Mouse (Mus musculus) neural tube, embryonic 11.5 days (tissue): ENCODE results near the gene Ankrd13d. TPM values are rescaled to one million over a fixed set of nuclear protein-coding genes. Genes with fewer than 3 reads are reported as not detected.

Experiments used
- ATAC-seq: fragments of 200-750 bp; cut with Nextera tagmentation; 2 replicates; pipeline ENCODE4 v1.8.0; 2017; ENCODE audit warnings: moderate number of reproducible peaks, mild to moderate bottlenecking, moderate TSS enrichment, moderate library complexity; ENCODE audit not compliant: insufficient read depth, low FRiP score, low TSS enrichment
- DNase-seq: peaks from one replicate; pipeline ENCODE4 v3.0.0-alpha.2; 2015; ENCODE audit warnings: low spot score
- H3K27ac ChIP-seq: fragments of 300-500 bp; sonication (generic); 2 replicates; pipeline ENCODE4 v1.5.1; 2014; ENCODE audit warnings: low read depth, mild to moderate bottlenecking, low read length
- H3K27me3 ChIP-seq: fragments of 300-500 bp; sonication (generic); 2 replicates; pipeline ENCODE4 v1.6.1; 2014; ENCODE audit warnings: mild to moderate bottlenecking, low read length, mixed read lengths; ENCODE audit not compliant: control insufficient read depth, insufficient read depth
- H3K36me3 ChIP-seq: fragments of 300-500 bp; sonication (generic); 2 replicates; pipeline ENCODE4 v1.6.1; 2014; ENCODE audit warnings: mild to moderate bottlenecking, low read length, moderate library complexity, mixed read lengths; ENCODE audit not compliant: control insufficient read depth, insufficient read depth
- H3K4me1 ChIP-seq: fragments of 300-500 bp; sonication (generic); 2 replicates; pipeline ENCODE4 v1.6.1; 2014; ENCODE audit warnings: low read length, mixed read lengths; ENCODE audit not compliant: control insufficient read depth, insufficient read depth
- H3K4me2 ChIP-seq: fragments of 300-500 bp; sonication (generic); 2 replicates; pipeline ENCODE4 v1.6.1; 2014; ENCODE audit warnings: low read depth, mild to moderate bottlenecking, moderate library complexity
- H3K4me3 ChIP-seq: fragments of 300-500 bp; sonication (generic); 2 replicates; pipeline ENCODE4 v1.5.1; 2014; ENCODE audit warnings: low read depth, low read length
- H3K9ac ChIP-seq: fragments of 300-500 bp; sonication (generic); 2 replicates; pipeline ENCODE4 v1.6.1; 2014; ENCODE audit warnings: mild to moderate bottlenecking, low read length
- H3K9me3 ChIP-seq: fragments of 300-500 bp; sonication (generic); 2 replicates; pipeline ENCODE4 v1.6.1; 2016; ENCODE audit warnings: low read length; ENCODE audit not compliant: control insufficient read depth
- WGBS: fragments of 180-500 bp; shearing (Covaris S2); extraction: QIAGEN DNeasy Blood & Tissue Kit; methylation state at CpG from one replicate; pipeline ENCODE4 v1.1.7; 2014; 5-methylcytosine and 5-hydroxymethylcytosine counted together
- polyA plus RNA-seq: library from polyadenylated mRNA; unstranded; fragments of >200 nt; fragmentation: Nextera tagmentation; extraction: Ambion mirVana; gene quantifications from 2 replicates; pipeline ENCODE4 v1.2.1, GENCODE M21; 2014

Gene Ankrd13d
- polyA plus RNA-seq, 1 experiment from 2014 or later = 14.1 TPM

GRCm38 (mm10) chr19:4244775-4245174, 38.2 kb downstream of the Ankrd13d start:
- DNase-seq (no peak), ATAC-seq (no peak)
- Histone ChIP-seq H3K27ac (no peak overlapping the region), H3K9me3 (no peaks in the 10 kb centered on the region), H3K9ac (no peak overlapping the region), H3K36me3 (no peaks in the 10 kb centered on the region), H3K4me1 (no peaks in the 10 kb centered on the region), H3K4me2 (no peak overlapping the region), H3K4me3 (no peak overlapping the region), H3K27me3 (no peaks in the 10 kb centered on the region)
- 78% methylated on average over 6 of the region's 6 CpGs for WGBS

- H3K4me1 ChIP-seq = no peaks in the 10 kb centered on the region
- no peak overlapping the region for H3K4me2 ChIP-seq
- no peak overlapping the region for H3K27ac ChIP-seq
- H3K27me3 ChIP-seq = no peaks in the 10 kb centered on the region
- no peaks in the 10 kb centered on the region for H3K36me3 ChIP-seq
- ATAC-seq (no peak), DNase-seq (no peak)
- no peak overlapping the region for H3K9ac ChIP-seq
- H3K9me3 ChIP-seq = no peaks in the 10 kb centered on the region
- WGBS = 72% methylated on average over 3 of the region's 3 CpGs
- H3K4me3 ChIP-seq = no peak overlapping the region
Measured at GRCm38 (mm10) chr19:4242416-4242815, 40.5 kb downstream of the Ankrd13d start.

GRCm38 (mm10) chr19:4240247-4240668, 42.7 kb downstream of the Ankrd13d start:
- ATAC-seq (no peak), DNase-seq (no peak)
- Histone ChIP-seq H3K27me3 (no peaks in the 10 kb centered on the region), H3K4me3 (no peak overlapping the region), H3K27ac (no peak overlapping the region), H3K9me3 (no peaks in the 10 kb centered on the region), H3K4me1 (no peaks in the 10 kb centered on the region), H3K9ac (no peak overlapping the region), H3K4me2 (no peak overlapping the region), H3K36me3 (no peaks in the 10 kb centered on the region)
- 53% methylated on average over 8 of the region's 8 CpGs for WGBS

GRCm38 (mm10) chr19:4234548-4234947, 48.4 kb downstream of the Ankrd13d start:
- no peak overlapping the region for H3K9ac ChIP-seq
- H3K4me3 ChIP-seq = no peak overlapping the region
- ATAC-seq (no peak), DNase-seq (no peak)
- H3K27me3 ChIP-seq = no peaks in the 10 kb centered on the region
- H3K9me3 ChIP-seq = no peaks in the 10 kb centered on the region
- H3K4me2 ChIP-seq = no peak overlapping the region
- WGBS = 78% methylated on average over 4 of the region's 4 CpGs
- H3K27ac ChIP-seq = no peak overlapping the region
- no peaks in the 10 kb centered on the region for H3K36me3 ChIP-seq
- H3K4me1 ChIP-seq = peaks cover 3% of the 10 kb centered on the region; the same call in 1 of the 2 replicates

GRCm38 (mm10) chr19:4232651-4233050, 50.3 kb downstream of the Ankrd13d start:
- Histone ChIP-seq H3K4me1 (peaks cover 3% of the 10 kb centered on the region; the same call in 1 of the 2 replicates), H3K9ac (no peak overlapping the region; the same call in 1 of the 2 replicates), H3K36me3 (no peaks in the 10 kb centered on the region), H3K27me3 (no peaks in the 10 kb centered on the region), H3K4me3 (no peak overlapping the region; the same call in 1 of the 2 replicates), H3K9me3 (no peaks in the 10 kb centered on the region), H3K4me2 (no peak overlapping the region), H3K27ac (no peak overlapping the region)
- ATAC-seq = no peak
- DNase-seq = no peak
- WGBS = 76% methylated on average over 7 of the region's 7 CpGs

- 73% methylated on average over 2 of the region's 2 CpGs for WGBS
- H3K27ac ChIP-seq = no peak overlapping the region
- H3K9me3 ChIP-seq = no peaks in the 10 kb centered on the region
- no peaks in the 10 kb centered on the region for H3K36me3 ChIP-seq
- peak overlapping the region; percentile 74 for H3K4me2 ChIP-seq
- peak overlapping the region; percentile 57 for H3K9ac ChIP-seq
- no peak for DNase-seq
- no peaks in the 10 kb centered on the region for H3K27me3 ChIP-seq
- peaks cover 3% of the 10 kb centered on the region; the same call in 1 of the 2 replicates for H3K4me1 ChIP-seq
- peak overlapping the region; percentile 46 for H3K4me3 ChIP-seq
- no peak for ATAC-seq
Measured at GRCm38 (mm10) chr19:4232186-4232572, 50.8 kb downstream of the Ankrd13d start.

- H3K4me3 ChIP-seq = peak within 1 kb of the TSS; percentile 46
- H3K36me3 ChIP-seq = no peaks in the 10 kb centered on the region
- no peak within 1 kb of the TSS for H3K27ac ChIP-seq
- no peaks in the 10 kb centered on the region for H3K27me3 ChIP-seq
- H3K4me1 ChIP-seq = peaks cover 3% of the 10 kb centered on the region; the same call in 1 of the 2 replicates
- ATAC-seq (peak; percentile 89), DNase-seq (peak; percentile 88)
- WGBS = 14% methylated on average over 26 of the region's 26 CpGs
- H3K9me3 ChIP-seq = no peaks in the 10 kb centered on the region
- peak within 1 kb of the TSS; percentile 57 for H3K9ac ChIP-seq
- H3K4me2 ChIP-seq = peak within 1 kb of the TSS; percentile 74
Measured at GRCm38 (mm10) chr19:4231253-4232185, 51.4 kb downstream of the Ankrd13d start, which contains the start of gene Pold4. Gene Pold4 (plus strand): TSS chr19:4231899.

GRCm38 (mm10) chr19:4230415-4230814, 52.5 kb downstream of the Ankrd13d start:
- H3K4me2 ChIP-seq = no peak overlapping the region
- H3K9me3 ChIP-seq = no peaks in the 10 kb centered on the region
- no peaks in the 10 kb centered on the region for H3K36me3 ChIP-seq
- H3K27me3 ChIP-seq = no peaks in the 10 kb centered on the region
- ATAC-seq (no peak), DNase-seq (no peak)
- no peak overlapping the region for H3K27ac ChIP-seq
- WGBS = 68% methylated on average over 8 of the region's 8 CpGs
- peaks cover 3% of the 10 kb centered on the region; the same call in 1 of the 2 replicates for H3K4me1 ChIP-seq
- no peak overlapping the region for H3K9ac ChIP-seq
- H3K4me3 ChIP-seq = no peak overlapping the region
